Mouse (Mus musculus) forebrain, embryonic 12.5 days (tissue): Measurements from ENCODE around the gene Usp8. TPM values are rescaled to one million over a fixed set of nuclear protein-coding genes. Genes with fewer than 3 reads are reported as not detected.

Experiments used
- ATAC-seq: fragments of 200-750 bp; cut with Nextera tagmentation; 2 replicates; pipeline ENCODE4 v1.8.0; 2017; ENCODE audit warnings: moderate TSS enrichment; ENCODE audit not compliant: low FRiP score
- H3K27ac ChIP-seq: fragments of 300-500 bp; sonication (generic); 2 replicates; pipeline ENCODE4 v1.5.1; 2016; ENCODE audit warnings: mild to moderate bottlenecking
- H3K27me3 ChIP-seq: fragments of 300-500 bp; sonication (generic); 2 replicates; pipeline ENCODE4 v1.6.1; 2016; ENCODE audit warnings: mild to moderate bottlenecking
- H3K36me3 ChIP-seq: fragments of 300-500 bp; sonication (generic); replicated peaks from 2 replicates; pipeline ENCODE4 v1.6.1; 2016; ENCODE audit warnings: mild to moderate bottlenecking
- H3K4me1 ChIP-seq: fragments of 300-500 bp; sonication (generic); 2 replicates; pipeline ENCODE4 v1.6.1; 2016
- H3K4me2 ChIP-seq: fragments of 300-500 bp; sonication (generic); 2 replicates; pipeline ENCODE4 v1.6.1; 2016; ENCODE audit warnings: mild to moderate bottlenecking, moderate library complexity
- H3K4me3 ChIP-seq: fragments of 300-500 bp; sonication (generic); replicated peaks from 2 replicates; pipeline ENCODE4 v1.5.1; 2016; ENCODE audit warnings: mild to moderate bottlenecking
- H3K9ac ChIP-seq: fragments of 300-500 bp; sonication (generic); 2 replicates; pipeline ENCODE4 v1.6.1; 2016; ENCODE audit warnings: mild to moderate bottlenecking
- H3K9me3 ChIP-seq: fragments of 300-500 bp; sonication (generic); 2 replicates; pipeline ENCODE4 v1.6.1; 2016
- WGBS: fragments of 180-500 bp; shearing (Covaris S2); methylation state at CpG from one replicate; pipeline ENCODE4 v1.1.7; 2016; 5-methylcytosine and 5-hydroxymethylcytosine counted together
- polyA plus RNA-seq: library from polyadenylated mRNA; unstranded; fragments of >200 nt; fragmentation: Nextera tagmentation; extraction: Ambion mirVana; gene quantifications from 2 replicates; pipeline ENCODE4 v1.2.1, GENCODE M21; 2016

Usp8 gene
- polyA plus RNA-seq, 1 experiment from 2014 or later: 39.7 TPM

- no peak overlapping the region for H3K4me2 ChIP-seq
- no peaks in the 10 kb centered on the region for H3K27me3 ChIP-seq
- no peak overlapping the region for H3K9ac ChIP-seq
- no peaks in the 10 kb centered on the region for H3K9me3 ChIP-seq
- H3K36me3 ChIP-seq: peaks cover 91% of the 10 kb centered on the region
- no peak overlapping the region for H3K4me3 ChIP-seq
- WGBS: 91% methylated on average over 7 of the region's 7 CpGs
- H3K27ac ChIP-seq: no peak overlapping the region
- no peaks in the 10 kb centered on the region for H3K4me1 ChIP-seq
- ATAC-seq: no peak
These were observed 52.2 kb downstream of the Usp8 start for GRCm38 (mm10) chr2:126759351-126759750.

- WGBS: 45% methylated on average over 11 of the region's 11 CpGs
- Histone ChIP-seq H3K9me3 (no peaks in the 10 kb centered on the region), H3K9ac (no peak overlapping the region), H3K4me2 (0 out of 2 replicates have a peak overlapping the region, but pooled peaks have one; percentile 1), H3K4me1 (0 out of 2 replicates have a peak, but pooled peaks cover 5% of the 10 kb centered on the region), H3K36me3 (peaks cover 30% of the 10 kb centered on the region), H3K27ac (no peak overlapping the region), H3K27me3 (no peaks in the 10 kb centered on the region), H3K4me3 (no peak overlapping the region)
- ATAC-seq: peak; percentile 57; the same call in 1 of the 2 replicates
These were observed 58.9 kb downstream of the Usp8 start for GRCm38 (mm10) chr2:126765867-126766582.

GRCm38 (mm10) chr2:126767599-126767998 lies 60.5 kb downstream of the Usp8 start:
- Histone ChIP-seq H3K9ac (no peak overlapping the region), H3K27ac (no peak overlapping the region), H3K36me3 (peaks cover 15% of the 10 kb centered on the region), H3K4me3 (no peak overlapping the region), H3K4me1 (0 out of 2 replicates have a peak, but pooled peaks cover 5% of the 10 kb centered on the region), H3K27me3 (no peaks in the 10 kb centered on the region), H3K4me2 (no peak overlapping the region), H3K9me3 (no peaks in the 10 kb centered on the region)
- 100% methylated on average over 3 of the region's 3 CpGs for WGBS
- no peak for ATAC-seq

GRCm38 (mm10) chr2:126768194-126768593 lies 61.1 kb downstream of the Usp8 start:
- Histone ChIP-seq H3K27ac (no peak overlapping the region), H3K4me3 (no peak overlapping the region), H3K27me3 (no peaks in the 10 kb centered on the region), H3K4me1 (0 out of 2 replicates have a peak, but pooled peaks cover 5% of the 10 kb centered on the region), H3K4me2 (no peak overlapping the region), H3K9ac (no peak overlapping the region), H3K9me3 (no peaks in the 10 kb centered on the region), H3K36me3 (0 out of 2 replicates have a peak, but pooled peaks cover 9% of the 10 kb centered on the region)
- no peak for ATAC-seq
- 75% methylated on average over 4 of the region's 4 CpGs for WGBS

- WGBS: 78% methylated on average over 19 of the region's 19 CpGs
- Histone ChIP-seq H3K9ac (no peak overlapping the region), H3K36me3 (0 out of 2 replicates have a peak, but pooled peaks cover under 1% of the 10 kb centered on the region), H3K4me1 (0 out of 2 replicates have a peak, but pooled peaks cover 5% of the 10 kb centered on the region), H3K27ac (no peak overlapping the region), H3K4me2 (no peak overlapping the region), H3K9me3 (no peaks in the 10 kb centered on the region), H3K27me3 (no peaks in the 10 kb centered on the region), H3K4me3 (no peak overlapping the region)
- no peak for ATAC-seq
These were observed 62.5 kb downstream of the Usp8 start for GRCm38 (mm10) chr2:126769431-126770181.

GRCm38 (mm10) chr2:126772217-126772616 lies 65.1 kb downstream of the Usp8 start:
- no peak overlapping the region for H3K4me3 ChIP-seq
- no peak for ATAC-seq
- H3K27me3 ChIP-seq: no peaks in the 10 kb centered on the region
- H3K9me3 ChIP-seq: no peaks in the 10 kb centered on the region
- H3K9ac ChIP-seq: no peak overlapping the region
- no peaks in the 10 kb centered on the region for H3K4me1 ChIP-seq
- no peak overlapping the region for H3K4me2 ChIP-seq
- H3K27ac ChIP-seq: no peak overlapping the region
- no peaks in the 10 kb centered on the region for H3K36me3 ChIP-seq
- WGBS: 95% methylated on average over 5 of the region's 5 CpGs

GRCm38 (mm10) chr2:126775951-126776350 lies 68.8 kb downstream of the Usp8 start:
- Histone ChIP-seq H3K4me2 (no peak overlapping the region), H3K9ac (no peak overlapping the region), H3K36me3 (no peaks in the 10 kb centered on the region), H3K27ac (no peak overlapping the region), H3K4me1 (no peaks in the 10 kb centered on the region), H3K9me3 (no peaks in the 10 kb centered on the region), H3K4me3 (no peak overlapping the region), H3K27me3 (no peaks in the 10 kb centered on the region)
- WGBS: 77% methylated on average over 4 of the region's 4 CpGs
- no peak for ATAC-seq

GRCm38 (mm10) chr2:126776416-126776815 lies 69.3 kb downstream of the Usp8 start:
- no peak overlapping the region for H3K27ac ChIP-seq
- no peaks in the 10 kb centered on the region for H3K4me1 ChIP-seq
- no peaks in the 10 kb centered on the region for H3K27me3 ChIP-seq
- WGBS: 76% methylated on average over 1 of the region's 1 CpGs
- no peak overlapping the region for H3K4me3 ChIP-seq
- H3K36me3 ChIP-seq: no peaks in the 10 kb centered on the region
- no peak overlapping the region for H3K4me2 ChIP-seq
- no peaks in the 10 kb centered on the region for H3K9me3 ChIP-seq
- H3K9ac ChIP-seq: no peak overlapping the region
- no peak for ATAC-seq

- Histone ChIP-seq H3K27ac (no peak overlapping the region), H3K4me2 (no peak overlapping the region), H3K36me3 (no peaks in the 10 kb centered on the region), H3K27me3 (no peaks in the 10 kb centered on the region), H3K9ac (no peak overlapping the region), H3K4me3 (no peak overlapping the region), H3K9me3 (no peaks in the 10 kb centered on the region), H3K4me1 (no peaks in the 10 kb centered on the region)
- 80% methylated on average over 4 of the region's 4 CpGs for WGBS
- no peak for ATAC-seq
These were observed 71.7 kb downstream of the Usp8 start for GRCm38 (mm10) chr2:126778806-126779205.

GRCm38 (mm10) chr2:126780286-126780685 lies 73.2 kb downstream of the Usp8 start:
- no peak for ATAC-seq
- WGBS: 88% methylated on average over 10 of the region's 10 CpGs

GRCm38 (mm10) chr2:126781478-126781877 lies 74.3 kb downstream of the Usp8 start:
- H3K4me1 ChIP-seq: no peaks in the 10 kb centered on the region
- no peak overlapping the region for H3K9ac ChIP-seq
- H3K4me2 ChIP-seq: no peak overlapping the region
- H3K9me3 ChIP-seq: no peaks in the 10 kb centered on the region
- no peaks in the 10 kb centered on the region for H3K36me3 ChIP-seq
- 88% methylated on average over 1 of the region's 1 CpGs for WGBS
- H3K27ac ChIP-seq: no peak overlapping the region
- ATAC-seq: no peak
- H3K27me3 ChIP-seq: no peaks in the 10 kb centered on the region
- H3K4me3 ChIP-seq: no peak overlapping the region

More at GRCm38 (mm10) chr2:126780286-126780685, 73.2 kb downstream of the Usp8 start:
- no peaks in the 10 kb centered on the region for H3K4me1 ChIP-seq
- no peaks in the 10 kb centered on the region for H3K36me3 ChIP-seq
- H3K4me2 ChIP-seq: no peak overlapping the region
- H3K27ac ChIP-seq: no peak overlapping the region
- H3K9me3 ChIP-seq: no peaks in the 10 kb centered on the region
- no peaks in the 10 kb centered on the region for H3K27me3 ChIP-seq
- H3K9ac ChIP-seq: no peak overlapping the region
- no peak overlapping the region for H3K4me3 ChIP-seq

GRCm38 (mm10) chr2:126782433-126782832 lies 75.3 kb downstream of the Usp8 start:
- Histone ChIP-seq H3K9me3 (no peaks in the 10 kb centered on the region), H3K9ac (no peak overlapping the region), H3K4me2 (no peak overlapping the region), H3K4me3 (no peak overlapping the region), H3K27ac (no peak overlapping the region), H3K4me1 (no peaks in the 10 kb centered on the region), H3K27me3 (no peaks in the 10 kb centered on the region), H3K36me3 (no peaks in the 10 kb centered on the region)
- ATAC-seq: no peak
- 81% methylated on average over 3 of the region's 3 CpGs for WGBS
